Mouse (Mus musculus): ENCODE results near the gene Bmt2.
A peak's percentile ranks its signal among the peaks of the same experiment; 100 is the strongest.

Gene Bmt2

DNA sequence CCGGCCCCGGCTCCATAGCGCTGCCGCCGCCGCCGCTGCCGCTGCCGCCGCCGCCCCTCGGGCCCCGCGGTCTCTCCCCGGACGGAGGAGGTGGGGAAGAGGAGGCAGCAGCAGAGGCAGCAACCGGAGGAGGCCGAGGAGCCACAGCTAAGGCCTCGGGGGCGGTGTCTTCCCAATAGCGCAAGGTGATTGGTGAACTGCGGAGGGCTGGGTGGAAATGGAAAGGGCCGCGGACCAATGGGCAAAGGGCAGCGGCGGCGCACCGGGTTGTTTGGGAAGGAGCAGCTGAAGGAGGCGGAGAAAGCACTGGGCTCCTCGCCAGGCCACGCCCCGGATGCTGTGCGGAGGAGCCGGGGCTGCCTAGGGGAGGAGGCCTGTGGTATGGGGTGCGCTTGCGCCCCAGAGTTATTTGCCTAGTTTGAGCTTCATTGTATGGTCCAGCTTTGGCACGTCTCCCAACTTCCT lies at the start of gene Bmt2:
Gene Bmt2 (minus strand): TSS at position 149 of the 465 bp plus-strand sequence.
- ATAC-seq (ENCODE audit: insufficient number of reproducible peaks, low FRiP score, low TSS enrichment): peak; percentile 99

GRCm38 (mm10) chr6:13722166-13722565 lies 44.4 kb upstream of the Bmt2 start:
- no peak for ATAC-seq (ENCODE audit: insufficient number of reproducible peaks, low FRiP score, low TSS enrichment)

GRCm38 (mm10) chr6:13714867-13715266 lies 37.1 kb upstream of the Bmt2 start:
- ATAC-seq (ENCODE audit: insufficient number of reproducible peaks, low FRiP score, low TSS enrichment): no peak

- ATAC-seq (ENCODE audit: insufficient number of reproducible peaks, low FRiP score, low TSS enrichment): no peak
Measured at GRCm38 (mm10) chr6:13696882-13697281, 19.1 kb upstream of the Bmt2 start.

- ATAC-seq (ENCODE audit: insufficient number of reproducible peaks, low FRiP score, low TSS enrichment): no peak
Measured at GRCm38 (mm10) chr6:13695103-13695845, 17.5 kb upstream of the Bmt2 start.

DNA sequence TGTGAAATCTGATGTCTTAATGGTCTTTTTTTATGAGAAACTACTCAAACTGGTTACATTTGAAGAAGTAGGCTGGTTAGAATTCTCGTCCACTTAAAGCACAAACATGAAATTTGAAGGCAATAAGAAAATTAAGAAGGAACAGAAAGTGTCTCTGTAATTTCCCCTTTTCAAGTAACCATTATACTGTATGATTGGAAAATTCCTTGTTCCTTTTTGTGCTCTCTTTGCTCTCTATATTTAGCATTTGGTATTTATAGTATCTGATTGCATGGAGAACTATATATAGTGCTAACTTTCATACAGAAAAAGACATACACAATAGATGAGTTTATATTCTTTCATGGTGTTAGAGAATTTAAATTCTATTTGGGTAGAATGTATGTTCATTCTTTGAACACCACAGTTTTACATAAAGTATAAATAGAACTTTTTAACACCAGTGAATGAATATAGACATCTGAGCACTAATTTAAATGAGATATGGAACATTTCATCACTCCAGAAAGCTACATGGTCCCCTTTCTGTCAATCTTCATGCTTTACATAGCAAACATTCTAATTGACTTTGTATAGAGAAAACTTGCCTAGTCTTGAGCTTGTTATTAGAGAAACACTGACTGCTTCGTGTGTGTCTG lies 14.0 kb upstream of the Bmt2 start:
- no peak for ATAC-seq (ENCODE audit: insufficient number of reproducible peaks, low FRiP score, low TSS enrichment)

- ATAC-seq (ENCODE audit: insufficient number of reproducible peaks, low FRiP score, low TSS enrichment): no peak
Measured at GRCm38 (mm10) chr6:13690398-13690797, 12.6 kb upstream of the Bmt2 start.

GRCm38 (mm10) chr6:13683929-13684595 lies 6.3 kb upstream of the Bmt2 start:
- no peak for ATAC-seq (ENCODE audit: insufficient number of reproducible peaks, low FRiP score, low TSS enrichment)

DNA sequence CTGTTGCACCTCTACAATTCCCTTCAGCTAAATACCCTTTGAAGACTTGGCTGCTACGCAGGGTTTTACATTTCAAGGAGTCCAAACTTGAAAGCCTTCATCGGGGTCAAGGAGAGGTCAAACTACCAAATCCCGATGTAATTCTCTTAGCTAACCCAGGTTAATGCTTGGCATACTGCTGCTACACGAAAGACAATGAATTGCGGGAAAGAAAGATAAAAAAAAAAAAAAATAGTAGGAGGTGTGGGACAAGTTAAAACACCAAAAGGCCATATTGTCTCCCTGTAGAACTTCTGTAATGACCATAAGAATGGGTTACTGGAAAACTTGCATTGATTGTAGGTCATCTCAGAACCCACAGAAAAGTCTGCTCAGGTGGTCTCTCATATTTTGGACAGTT lies 583 bp upstream of the Bmt2 start:
- no peak for ATAC-seq (ENCODE audit: insufficient number of reproducible peaks, low FRiP score, low TSS enrichment)

- peak; percentile 67 for ATAC-seq (ENCODE audit: insufficient number of reproducible peaks, low FRiP score, low TSS enrichment)
Measured at GRCm38 (mm10) chr6:13677141-13677761, 515 bp downstream of the Bmt2 start.

DNA sequence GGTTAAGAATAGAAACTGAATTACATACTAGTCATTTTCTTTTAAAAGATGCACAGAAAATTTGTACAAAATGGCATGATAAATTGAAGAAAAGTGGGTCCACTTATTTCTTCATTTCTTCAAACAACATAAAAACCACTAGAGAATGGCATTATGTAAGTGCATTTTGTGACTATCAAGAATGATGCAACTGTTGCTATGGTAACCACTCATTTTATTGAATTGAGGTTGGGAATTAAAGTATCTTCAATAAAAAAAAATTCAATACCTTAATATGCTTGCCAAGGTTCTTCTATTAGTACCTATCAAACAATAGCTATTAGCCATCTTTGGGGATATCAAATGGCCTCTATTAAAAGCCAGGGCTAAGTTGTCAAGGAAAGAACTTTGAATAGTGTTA lies 1.6 kb downstream of the Bmt2 start:
- ATAC-seq (ENCODE audit: insufficient number of reproducible peaks, low FRiP score, low TSS enrichment): no peak

- ATAC-seq (ENCODE audit: insufficient number of reproducible peaks, low FRiP score, low TSS enrichment): no peak
Measured at GRCm38 (mm10) chr6:13674600-13675305, 3.0 kb downstream of the Bmt2 start.

DNA sequence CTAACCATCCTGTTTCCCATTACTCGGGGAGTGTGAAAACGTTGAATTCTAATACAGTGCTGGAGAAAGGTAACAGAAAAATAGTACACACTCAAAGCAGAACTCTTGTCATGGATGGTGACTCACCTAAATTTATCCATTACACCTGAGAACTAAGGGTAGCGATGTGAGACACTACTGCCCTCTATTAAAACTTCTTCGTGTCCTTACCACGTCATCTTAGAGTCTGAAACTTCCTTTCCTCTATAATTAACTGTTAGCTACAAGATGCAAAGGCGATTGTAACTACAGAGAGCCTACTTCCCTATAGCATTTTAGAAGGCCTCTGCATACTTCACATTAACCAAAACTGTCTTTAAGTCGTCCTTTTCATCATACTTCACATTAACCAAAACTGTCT lies 12.1 kb downstream of the Bmt2 start:
- ATAC-seq (ENCODE audit: insufficient number of reproducible peaks, low FRiP score, low TSS enrichment): no peak

- no peak for ATAC-seq (ENCODE audit: insufficient number of reproducible peaks, low FRiP score, low TSS enrichment)
Measured at GRCm38 (mm10) chr6:13658016-13658415, 19.8 kb downstream of the Bmt2 start.

DNA sequence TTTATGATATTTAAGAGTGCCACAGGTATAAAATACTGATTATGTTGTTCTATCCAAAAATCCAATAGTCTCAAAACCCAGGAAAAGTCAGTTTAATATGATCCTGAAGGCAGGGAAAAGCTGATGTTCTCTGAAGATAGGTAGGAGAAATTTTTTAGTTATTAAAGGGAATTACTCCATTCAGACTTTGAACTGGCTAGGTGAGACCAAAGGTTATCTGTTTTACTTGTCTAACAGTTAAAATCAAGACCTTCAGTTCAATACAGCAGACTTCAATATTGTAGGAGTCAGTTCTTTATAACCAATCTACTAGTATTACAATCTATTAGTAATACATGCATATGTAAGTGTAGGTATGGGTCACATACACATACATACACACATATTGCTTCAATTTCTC lies 23.7 kb downstream of the Bmt2 start:
- ATAC-seq (ENCODE audit: insufficient number of reproducible peaks, low FRiP score, low TSS enrichment): no peak

- no peak for ATAC-seq (ENCODE audit: insufficient number of reproducible peaks, low FRiP score, low TSS enrichment)
Measured at GRCm38 (mm10) chr6:13652284-13652683, 25.5 kb downstream of the Bmt2 start.

DNA sequence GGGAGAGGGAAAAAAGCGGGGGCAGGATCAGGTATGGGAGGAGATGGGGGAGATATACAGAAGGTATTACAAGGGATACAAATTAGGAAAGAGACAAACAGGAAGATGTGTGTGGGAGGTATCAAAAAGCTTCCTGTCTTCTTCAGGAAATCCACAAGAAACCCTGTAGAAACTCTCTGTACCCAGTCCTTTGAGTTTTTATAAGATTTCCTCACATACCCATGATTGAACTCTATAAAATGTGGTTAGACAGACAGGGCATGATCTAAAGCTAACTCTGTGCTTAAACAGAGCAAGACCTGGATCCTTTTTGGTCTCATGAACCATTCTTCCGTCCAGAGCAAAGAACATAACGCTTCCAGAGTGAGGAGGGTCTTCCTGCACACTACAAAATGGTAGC lies 26.9 kb downstream of the Bmt2 start:
- no peak for ATAC-seq (ENCODE audit: insufficient number of reproducible peaks, low FRiP score, low TSS enrichment)

GRCm38 (mm10) chr6:13648305-13648704 lies 29.5 kb downstream of the Bmt2 start:
- ATAC-seq (ENCODE audit: insufficient number of reproducible peaks, low FRiP score, low TSS enrichment): no peak

GRCm38 (mm10) chr6:13636582-13636989 lies 41.2 kb downstream of the Bmt2 start:
- ATAC-seq (ENCODE audit: insufficient number of reproducible peaks, low FRiP score, low TSS enrichment): no peak

DNA sequence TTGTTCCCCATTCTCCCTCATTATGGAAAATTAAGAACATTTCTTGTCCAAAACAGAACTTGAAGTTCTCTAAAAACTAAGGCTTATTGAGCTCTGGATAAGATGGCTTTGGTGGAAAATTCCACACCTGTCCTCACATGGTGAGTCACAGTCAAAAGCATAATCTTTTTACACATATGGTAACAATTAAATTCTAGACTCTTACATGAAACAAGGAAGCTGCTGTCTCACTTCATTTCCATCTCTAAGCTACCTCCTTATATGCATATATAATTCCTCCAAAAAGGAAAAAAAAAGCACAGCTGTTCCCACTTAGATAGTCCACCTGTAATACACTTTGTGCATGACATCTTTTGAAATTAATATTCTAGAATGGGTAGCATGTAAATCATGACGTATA lies 45.2 kb downstream of the Bmt2 start:
- ATAC-seq (ENCODE audit: insufficient number of reproducible peaks, low FRiP score, low TSS enrichment): no peak

Measured in cerebellum, adult (tissue).